Mouse (Mus musculus): Measurements from ENCODE around the gene 4933402J07Rik. TPM values are rescaled to one million over a fixed set of nuclear protein-coding genes. Genes with fewer than 3 reads are reported as not detected.

4933402J07Rik gene
- not detected in 2 replicates for polyA plus RNA-seq (2015; fragmentation: Nextera tagmentation; extraction: Ambion mirVana)

DNA sequence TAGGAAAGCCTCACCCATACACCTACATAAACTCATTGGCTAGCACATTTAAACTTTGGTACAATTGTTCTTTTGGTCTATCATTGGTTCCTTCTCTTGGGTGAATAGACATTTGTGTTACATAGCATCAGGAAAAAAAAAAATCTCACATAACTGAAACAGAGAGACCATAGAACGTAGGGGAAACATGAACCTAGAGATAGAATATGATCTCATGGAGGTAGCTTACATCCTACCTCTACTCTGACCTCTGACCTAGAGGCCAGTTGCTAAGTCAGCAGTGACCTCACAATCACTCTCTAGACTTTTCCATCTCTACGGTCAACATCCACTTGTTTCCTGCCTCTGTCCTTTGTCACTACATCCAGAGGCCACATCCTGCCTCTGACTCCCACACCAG, at the start of gene 4933402J07Rik:
Gene 4933402J07Rik, plus strand, starts transcription at position 301 of the 400 bp plus-strand sequence.
- no peak for ATAC-seq (ENCODE audit: insufficient number of reproducible peaks, low FRiP score, low TSS enrichment, low read depth)
- no peak within 1 kb of the TSS for H3K9ac ChIP-seq
- H3K4me1 ChIP-seq: no peaks in the 10 kb centered on the region
- H3K27me3 ChIP-seq: no peaks in the 10 kb centered on the region
- no peak within 1 kb of the TSS for H3K27ac ChIP-seq
- no peak within 1 kb of the TSS for H3K4me3 ChIP-seq
- H3K36me3 ChIP-seq: no peaks in the 10 kb centered on the region
- WGBS: 76% methylated on average over 2 of the region's 2 CpGs
- no peak within 1 kb of the TSS for H3K4me2 ChIP-seq
- no peaks in the 10 kb centered on the region for H3K9me3 ChIP-seq

DNA sequence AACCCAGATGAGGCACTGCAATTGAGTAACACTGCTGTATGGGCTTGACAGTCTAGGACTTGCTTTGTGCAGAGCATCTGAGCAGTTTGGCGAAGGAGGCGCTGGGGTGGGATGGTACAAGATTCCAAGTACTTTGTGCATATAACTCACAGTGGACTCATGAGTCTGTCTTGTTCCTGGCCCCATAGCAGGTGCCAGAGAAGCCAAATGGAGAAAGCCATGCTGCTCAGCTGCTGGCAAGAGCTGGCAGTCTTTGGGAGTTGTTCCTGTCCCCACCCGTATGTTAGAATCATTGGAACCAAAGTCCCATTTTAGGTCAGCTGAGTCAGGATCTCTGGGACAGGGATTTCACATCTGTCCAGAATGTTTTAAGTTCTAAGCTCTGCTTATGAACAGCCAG, 46.5 kb upstream of the 4933402J07Rik start:
- H3K27me3 ChIP-seq: no peaks in the 10 kb centered on the region
- no peaks in the 10 kb centered on the region for H3K4me1 ChIP-seq
- 94% methylated on average over 3 of the region's 3 CpGs for WGBS
- no peaks in the 10 kb centered on the region for H3K36me3 ChIP-seq
- no peak overlapping the region for H3K4me3 ChIP-seq
- ATAC-seq (ENCODE audit: insufficient number of reproducible peaks, low FRiP score, low TSS enrichment, low read depth): no peak
- H3K27ac ChIP-seq: no peak overlapping the region
- no peak overlapping the region for H3K9ac ChIP-seq
- no peak overlapping the region for H3K4me2 ChIP-seq
- H3K9me3 ChIP-seq: no peaks in the 10 kb centered on the region

GRCm38 (mm10) chr8:87525006-87525405, 38.6 kb upstream of the 4933402J07Rik start:
- no peaks in the 10 kb centered on the region for H3K4me1 ChIP-seq
- 48% methylated on average over 1 of the region's 1 CpGs for WGBS
- no peaks in the 10 kb centered on the region for H3K27me3 ChIP-seq
- H3K27ac ChIP-seq: no peak overlapping the region
- no peak overlapping the region for H3K9ac ChIP-seq
- H3K4me3 ChIP-seq: no peak overlapping the region
- ATAC-seq (ENCODE audit: insufficient number of reproducible peaks, low FRiP score, low TSS enrichment, low read depth): no peak
- no peak overlapping the region for H3K4me2 ChIP-seq
- H3K36me3 ChIP-seq: no peaks in the 10 kb centered on the region
- H3K9me3 ChIP-seq: no peaks in the 10 kb centered on the region

DNA sequence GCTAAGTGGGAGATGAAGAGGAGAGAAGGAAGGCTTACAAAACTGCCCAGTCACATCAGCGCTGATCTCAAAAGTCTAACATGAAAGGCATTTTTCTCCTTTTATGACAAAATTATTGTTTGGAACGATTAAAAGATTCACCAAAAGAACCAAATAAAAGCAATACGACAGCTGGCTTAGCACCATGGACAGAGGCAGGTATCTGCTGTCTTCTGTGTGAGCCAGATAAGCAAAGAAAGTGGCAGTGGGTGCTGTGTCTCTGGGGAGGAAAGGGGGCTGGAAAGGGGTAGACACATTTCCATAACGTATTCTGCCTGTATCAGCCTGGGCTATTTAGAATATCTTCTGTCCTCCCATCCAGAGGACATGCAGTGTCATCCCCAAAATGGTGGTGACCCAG, 32.5 kb upstream of the 4933402J07Rik start:
- no peaks in the 10 kb centered on the region for H3K4me1 ChIP-seq
- no peaks in the 10 kb centered on the region for H3K36me3 ChIP-seq
- peaks cover 10% of the 10 kb centered on the region; the same call in 1 of the 2 replicates for H3K27me3 ChIP-seq
- no peak overlapping the region for H3K4me3 ChIP-seq
- H3K9me3 ChIP-seq: no peaks in the 10 kb centered on the region
- no peak overlapping the region for H3K4me2 ChIP-seq
- 53% methylated on average over 4 of the region's 4 CpGs for WGBS
- no peak overlapping the region for H3K9ac ChIP-seq
- ATAC-seq (ENCODE audit: insufficient number of reproducible peaks, low FRiP score, low TSS enrichment, low read depth): no peak
- H3K27ac ChIP-seq: no peak overlapping the region

GRCm38 (mm10) chr8:87533476-87533875, 30.2 kb upstream of the 4933402J07Rik start:
- no peak overlapping the region for H3K9ac ChIP-seq
- H3K4me3 ChIP-seq: no peak overlapping the region
- H3K9me3 ChIP-seq: no peaks in the 10 kb centered on the region
- H3K4me1 ChIP-seq: peaks cover 4% of the 10 kb centered on the region
- H3K4me2 ChIP-seq: no peak overlapping the region
- no peak for ATAC-seq (ENCODE audit: insufficient number of reproducible peaks, low FRiP score, low TSS enrichment, low read depth)
- 76% methylated on average over 4 of the region's 4 CpGs for WGBS
- peaks cover 10% of the 10 kb centered on the region; the same call in 1 of the 2 replicates for H3K27me3 ChIP-seq
- no peaks in the 10 kb centered on the region for H3K36me3 ChIP-seq
- no peak overlapping the region for H3K27ac ChIP-seq

- Histone ChIP-seq H3K9me3 (no peaks in the 10 kb centered on the region), H3K36me3 (no peaks in the 10 kb centered on the region), H3K4me3 (no peak overlapping the region), H3K27ac (no peak overlapping the region), H3K4me1 (peaks cover 4% of the 10 kb centered on the region), H3K4me2 (no peak overlapping the region), H3K9ac (no peak overlapping the region), H3K27me3 (peaks cover 10% of the 10 kb centered on the region; the same call in 1 of the 2 replicates)
- no peak for ATAC-seq (ENCODE audit: insufficient number of reproducible peaks, low FRiP score, low TSS enrichment, low read depth)
- 32% methylated on average over 2 of the region's 2 CpGs for WGBS
These were observed 28.8 kb upstream of the 4933402J07Rik start for GRCm38 (mm10) chr8:87534846-87535245.

DNA sequence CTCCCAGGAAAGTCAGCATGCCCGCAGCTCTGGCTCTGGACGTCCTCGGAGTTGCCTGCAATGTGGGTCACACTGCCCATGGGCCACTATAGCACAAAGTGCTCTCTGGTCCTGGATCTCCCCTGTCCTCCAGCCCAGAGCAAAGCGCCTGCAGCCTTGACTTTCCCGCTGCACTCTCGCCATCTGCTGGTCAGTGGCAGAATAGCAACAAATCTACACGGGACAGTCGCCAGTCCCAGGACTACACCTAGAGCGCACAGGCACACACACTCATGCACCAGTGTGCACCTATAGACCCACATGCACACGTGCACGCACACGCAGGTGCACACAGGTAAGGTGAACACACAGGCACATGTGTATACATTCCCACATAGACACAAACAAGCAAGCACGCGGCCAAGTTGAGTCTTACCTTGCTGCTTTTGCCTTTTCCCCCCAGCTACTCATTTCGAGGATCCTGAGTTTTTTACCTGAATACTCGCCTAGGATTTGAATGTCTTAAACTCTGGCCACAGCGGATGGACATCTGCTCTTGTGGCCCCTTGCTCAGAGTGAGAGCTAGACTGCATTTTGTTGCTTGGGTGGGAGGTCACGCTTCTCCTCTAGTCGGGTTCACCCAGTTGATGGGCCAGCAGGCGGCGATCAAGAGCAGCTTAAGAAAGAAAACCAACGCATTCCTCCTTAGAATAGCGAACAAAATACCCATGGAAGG, 26.9 kb upstream of the 4933402J07Rik start:
- Histone ChIP-seq H3K4me3 (no peak overlapping the region), H3K4me2 (peak overlapping the region; percentile 32)

DNA sequence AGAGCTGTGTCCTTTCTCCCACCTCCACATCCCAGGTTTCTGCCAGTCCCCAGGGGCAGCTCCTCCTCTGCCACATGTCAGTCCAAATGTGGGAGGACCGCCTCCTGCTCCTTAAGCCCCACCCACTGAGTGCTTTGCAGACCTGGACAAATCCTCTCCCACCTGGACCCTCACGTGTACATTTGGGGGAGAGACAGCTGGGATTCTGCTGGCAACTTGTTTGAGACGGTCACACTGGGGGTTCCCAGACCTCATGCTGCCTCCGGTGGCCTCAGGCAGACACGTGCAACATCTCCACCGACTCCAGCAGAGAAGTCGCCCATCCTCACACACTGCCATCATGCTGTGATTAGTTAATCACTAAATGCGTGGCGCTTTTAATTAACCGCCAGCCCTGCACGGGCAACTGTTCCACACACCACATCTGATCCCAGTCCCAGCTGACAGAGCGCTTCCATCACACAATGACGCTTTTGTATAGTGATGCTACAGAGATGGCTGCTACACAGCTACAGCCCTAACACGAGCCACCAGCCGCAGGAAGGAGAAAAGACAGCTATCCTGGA, 23.7 kb upstream of the 4933402J07Rik start:
- Histone ChIP-seq H3K4me3 (no peak overlapping the region), H3K9ac (no peak overlapping the region), H3K4me1 (peaks cover 4% of the 10 kb centered on the region), H3K27ac (no peak overlapping the region), H3K36me3 (no peaks in the 10 kb centered on the region), H3K9me3 (no peaks in the 10 kb centered on the region), H3K27me3 (peaks cover 10% of the 10 kb centered on the region; the same call in 1 of the 2 replicates), H3K4me2 (no peak overlapping the region)
- WGBS: 31% methylated on average over 15 of the region's 15 CpGs
- no peak for ATAC-seq (ENCODE audit: insufficient number of reproducible peaks, low FRiP score, low TSS enrichment, low read depth)

More for the DNA sequence above, 26.9 kb upstream of the 4933402J07Rik start:
- whole genome bisulfite sequencing: 7% methylated on average over 23 of the region's 23 CpGs
- no peak overlapping the region for H3K27ac ChIP-seq
- peaks cover 4% of the 10 kb centered on the region for H3K4me1 ChIP-seq
- H3K9me3 ChIP-seq: no peaks in the 10 kb centered on the region
- H3K36me3 ChIP-seq: no peaks in the 10 kb centered on the region
- peaks cover 10% of the 10 kb centered on the region; the same call in 1 of the 2 replicates for H3K27me3 ChIP-seq
- H3K9ac ChIP-seq: no peak overlapping the region
- ATAC-seq (ENCODE audit: insufficient number of reproducible peaks, low FRiP score, low TSS enrichment, low read depth): 0 out of 2 replicates have a peak, but pooled peaks have one; percentile 63

GRCm38 (mm10) chr8:87549881-87550280, 13.8 kb upstream of the 4933402J07Rik start:
- no peak overlapping the region for H3K9ac ChIP-seq
- H3K36me3 ChIP-seq: no peaks in the 10 kb centered on the region
- no peak overlapping the region for H3K27ac ChIP-seq
- no peaks in the 10 kb centered on the region for H3K4me1 ChIP-seq
- H3K4me2 ChIP-seq: no peak overlapping the region
- no peak overlapping the region for H3K4me3 ChIP-seq
- H3K9me3 ChIP-seq: no peaks in the 10 kb centered on the region
- no peak for ATAC-seq (ENCODE audit: insufficient number of reproducible peaks, low FRiP score, low TSS enrichment, low read depth)
- no peaks in the 10 kb centered on the region for H3K27me3 ChIP-seq
- 75% methylated on average over 4 of the region's 4 CpGs for WGBS

GRCm38 (mm10) chr8:87552801-87553200, 10.9 kb upstream of the 4933402J07Rik start:
- Histone ChIP-seq H3K4me2 (no peak overlapping the region), H3K4me1 (no peaks in the 10 kb centered on the region), H3K27me3 (no peaks in the 10 kb centered on the region), H3K36me3 (no peaks in the 10 kb centered on the region), H3K9ac (no peak overlapping the region), H3K4me3 (no peak overlapping the region), H3K9me3 (no peaks in the 10 kb centered on the region), H3K27ac (no peak overlapping the region)
- ATAC-seq (ENCODE audit: insufficient number of reproducible peaks, low FRiP score, low TSS enrichment, low read depth): no peak
- 40% methylated on average over 1 of the region's 1 CpGs for WGBS

GRCm38 (mm10) chr8:87560801-87561200, 2.9 kb upstream of the 4933402J07Rik start:
- ATAC-seq (ENCODE audit: insufficient number of reproducible peaks, low FRiP score, low TSS enrichment, low read depth): no peak
- Histone ChIP-seq H3K27me3 (no peaks in the 10 kb centered on the region), H3K36me3 (no peaks in the 10 kb centered on the region), H3K27ac (no peak overlapping the region), H3K4me2 (no peak overlapping the region), H3K9ac (no peak overlapping the region), H3K4me1 (no peaks in the 10 kb centered on the region), H3K4me3 (no peak overlapping the region), H3K9me3 (no peaks in the 10 kb centered on the region)
- WGBS: 52% methylated on average over 2 of the region's 2 CpGs

DNA sequence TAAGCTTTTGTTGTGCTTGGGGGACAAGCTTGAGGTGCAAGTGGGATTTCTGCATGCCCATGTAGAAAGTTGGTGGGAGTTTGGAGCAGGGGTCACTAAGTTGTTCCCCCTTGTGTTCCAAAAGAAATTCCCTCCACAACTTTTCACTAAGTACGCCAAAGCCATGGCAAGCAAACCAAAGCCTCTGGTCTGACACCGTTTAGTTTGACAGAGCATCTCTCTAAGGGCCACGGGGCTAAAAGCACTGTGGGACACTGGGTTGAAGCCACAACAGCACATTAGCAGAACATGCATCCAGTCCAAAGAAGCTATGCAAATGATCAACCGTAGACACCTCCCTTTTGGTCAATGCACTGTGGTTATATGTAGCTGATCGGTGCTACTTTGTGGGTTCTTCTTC, 5.5 kb downstream of the 4933402J07Rik start:
- Histone ChIP-seq H3K9ac (no peak overlapping the region), H3K4me2 (no peak overlapping the region), H3K27ac (no peak overlapping the region), H3K9me3 (no peaks in the 10 kb centered on the region), H3K27me3 (no peaks in the 10 kb centered on the region), H3K36me3 (no peaks in the 10 kb centered on the region), H3K4me1 (peaks cover 12% of the 10 kb centered on the region), H3K4me3 (no peak overlapping the region)
- WGBS: 80% methylated on average over 5 of the region's 5 CpGs
- ATAC-seq (ENCODE audit: insufficient number of reproducible peaks, low FRiP score, low TSS enrichment, low read depth): no peak

Measured in limb, embryonic 15.5 days (tissue).